Mouse (Mus musculus) bone marrow, adult 2 months (tissue): ENCODE results near the gene Fgf12.

Experiments
- CTCF ChIP-seq: fragments of 200-500 bp; IDR thresholded peaks from 2 replicates; pipeline ENCODE4 v1.5.1; 2011; ENCODE audit warnings: low read length, control low read depth; ENCODE audit not compliant: control insufficient read depth, insufficient read depth
- POLR2A ChIP-seq: fragments of 200-500 bp; IDR thresholded peaks from 2 replicates; pipeline ENCODE4 v1.6.1; 2011; ENCODE audit warnings: low read depth, mild to moderate bottlenecking, control low read depth, low read length, borderline replicate concordance; ENCODE audit not compliant: control insufficient read depth

DNA sequence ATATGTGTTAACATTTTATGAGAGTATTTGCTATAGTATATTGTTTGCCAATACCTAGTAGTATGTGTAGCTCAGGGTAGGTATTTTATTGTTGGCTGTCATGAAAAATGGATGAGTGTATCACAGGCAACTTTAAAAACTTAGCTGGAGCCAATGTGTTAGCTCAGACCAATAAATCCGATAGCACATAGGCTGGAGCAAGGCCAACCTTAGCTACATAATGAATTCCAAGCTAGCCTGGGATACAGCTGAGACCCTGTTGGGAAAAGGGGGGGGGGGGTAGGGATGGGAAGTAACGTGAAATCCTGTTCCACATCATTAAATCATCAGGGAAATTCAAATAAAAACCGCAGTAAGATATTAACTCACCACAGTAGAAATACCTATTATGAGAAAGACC is 18.4 kb downstream of the Fgf12 start:
- TF ChIP-seq CTCF (no peak), POLR2A (no peak)
